Mouse (Mus musculus) liver, adult (tissue): ENCODE measurements around the gene Rasip1.

Experiments
- GATA4 ChIP-seq: IDR thresholded peaks from 2 replicates; pipeline ENCODE4 v1.6.1; 2014; ENCODE audit warnings: mild to moderate bottlenecking, low read length; ENCODE audit not compliant: insufficient replicate concordance

Gene Rasip1

GRCm38 (mm10) chr7:45616277-45616676, 11.0 kb upstream of the Rasip1 start:
- TF ChIP-seq GATA4, result no peak

- no peak for TF ChIP-seq GATA4
Observed at GRCm38 (mm10) chr7:45617042-45617695, 10.1 kb upstream of the Rasip1 start, which contains the start of gene Fut1. Gene Fut1 (plus strand): TSS chr7:45617289.

- no peak for TF ChIP-seq GATA4
Observed at GRCm38 (mm10) chr7:45618316-45618715, 9.0 kb upstream of the Rasip1 start.

- no peak for TF ChIP-seq GATA4
Observed at GRCm38 (mm10) chr7:45619592-45619991, 7.7 kb upstream of the Rasip1 start.

GRCm38 (mm10) chr7:45621443-45621842, 5.8 kb upstream of the Rasip1 start, which contains the start of gene Izumo1:
Gene Izumo1 (plus strand): TSS chr7:45621811.
- TF ChIP-seq GATA4, result peak; percentile 76; the same call in 1 of the 2 replicates

- TF ChIP-seq GATA4, result no peak
Observed at GRCm38 (mm10) chr7:45623507-45623906, 3.8 kb upstream of the Rasip1 start.

GRCm38 (mm10) chr7:45624718-45625117, 2.6 kb upstream of the Rasip1 start:
- TF ChIP-seq GATA4, result no peak

- TF ChIP-seq GATA4, result no peak
Observed at GRCm38 (mm10) chr7:45625481-45625880, 1.8 kb upstream of the Rasip1 start.

GRCm38 (mm10) chr7:45626571-45627076, 664 bp upstream of the Rasip1 start:
- TF ChIP-seq GATA4, result no peak

GRCm38 (mm10) chr7:45628364-45629294, 1.3 kb downstream of the Rasip1 start:
- no peak; the same call in 1 of the 2 replicates for TF ChIP-seq GATA4

GRCm38 (mm10) chr7:45630064-45630907, 3.0 kb downstream of the Rasip1 start:
- TF ChIP-seq GATA4, result no peak

- TF ChIP-seq GATA4, result no peak
Observed at GRCm38 (mm10) chr7:45632499-45632898, 5.2 kb downstream of the Rasip1 start.

GRCm38 (mm10) chr7:45634946-45635681, 7.8 kb downstream of the Rasip1 start:
- TF ChIP-seq GATA4, result no peak
